Mouse (Mus musculus): Measurements from ENCODE around the gene Sgsm2. TPM values are rescaled to one million over a fixed set of nuclear protein-coding genes. Genes with fewer than 3 reads are reported as not detected.

The Sgsm2 gene
- total RNA-seq, 4 experiments from 2014 or later: 80.5 to 93.7 (median 88.2) TPM

DNA sequence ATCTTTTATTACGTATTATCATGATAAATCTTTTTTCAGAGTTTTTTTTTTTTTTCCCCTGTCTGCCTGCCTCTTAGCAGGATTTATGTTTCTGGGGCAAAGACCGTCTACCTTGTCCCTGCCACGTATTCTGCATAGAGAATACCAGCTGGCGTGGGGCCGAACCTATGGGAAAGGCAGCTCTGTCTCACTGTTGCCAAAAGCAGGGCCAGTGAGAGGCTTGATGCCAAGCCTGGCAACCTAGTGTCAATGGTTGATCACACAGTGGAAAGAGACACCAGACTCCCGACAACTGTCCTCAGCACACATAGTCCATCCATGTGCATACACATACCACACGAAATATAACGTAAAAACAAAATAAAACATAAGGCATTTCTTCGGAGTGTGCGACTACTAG lies 13.8 kb downstream of the Sgsm2 start:
- DNase-seq (ENCODE audit: low spot score in 2 of 2): no peak

DNA sequence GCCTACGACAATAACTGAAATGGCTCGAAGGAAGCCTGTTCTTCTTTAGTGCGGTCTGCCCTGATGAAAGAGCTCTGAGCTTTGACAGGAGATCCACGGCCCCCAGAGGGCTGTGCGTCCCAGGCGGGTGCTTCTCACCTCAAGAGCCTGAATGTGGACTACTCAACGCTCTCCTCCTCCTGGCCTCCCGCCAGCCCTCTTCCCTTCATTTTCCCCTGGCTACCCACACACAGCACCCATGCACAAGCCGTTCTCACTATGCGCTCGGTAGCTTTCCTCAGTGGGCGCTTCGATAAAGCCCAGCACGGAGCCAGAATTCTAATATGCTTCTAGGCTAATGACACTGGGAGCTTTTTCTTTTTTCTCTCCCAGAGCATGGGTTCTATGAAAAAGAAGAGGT lies 14.9 kb downstream of the Sgsm2 start:
- peak in 1 of 2 experiments; percentile 34 for DNase-seq (ENCODE audit: low spot score in 2 of 2)

DNA sequence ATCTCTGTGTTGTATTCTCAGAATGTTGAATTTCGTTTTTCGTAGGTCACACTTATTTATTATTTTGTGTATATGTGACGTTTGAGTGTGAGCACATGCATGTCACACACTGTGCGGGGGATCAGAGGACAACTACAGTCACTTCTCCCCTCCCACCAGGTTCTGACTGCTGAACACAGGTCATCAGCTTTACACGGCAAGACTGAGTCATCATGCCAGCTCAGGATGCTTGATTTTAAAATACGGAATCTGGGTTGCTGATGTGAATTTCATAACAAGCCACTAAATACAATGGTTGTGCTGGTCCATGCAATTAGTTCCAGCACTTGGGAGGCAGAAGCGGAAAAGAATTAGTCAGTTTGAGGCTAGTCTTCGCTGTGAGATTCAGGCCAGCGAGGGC lies 15.9 kb downstream of the Sgsm2 start:
- DNase-seq (ENCODE audit: low spot score in 2 of 2): no peak

DNA sequence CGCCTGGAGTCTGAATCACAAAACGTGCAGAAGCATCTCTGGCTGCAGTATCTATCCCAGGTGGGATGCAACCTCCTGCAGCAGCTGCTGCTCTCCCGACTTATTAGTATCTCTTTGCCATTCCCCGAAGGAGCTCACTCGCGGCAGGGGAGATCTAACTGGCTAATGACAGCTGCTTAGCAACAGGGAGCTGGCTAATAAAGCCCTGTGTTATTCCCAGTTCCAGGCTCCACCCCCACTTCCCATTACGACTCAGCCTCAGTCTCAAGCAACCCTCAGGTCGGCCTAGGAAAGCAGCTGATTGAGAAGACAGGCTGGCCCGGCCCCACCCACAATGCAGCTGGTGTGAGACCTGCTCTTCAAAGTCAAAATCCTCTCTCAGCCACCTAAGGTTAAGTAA lies 20.1 kb downstream of the Sgsm2 start:
- peak; percentile 54 to 76 for DNase-seq (ENCODE audit: low spot score in 2 of 2)

DNA sequence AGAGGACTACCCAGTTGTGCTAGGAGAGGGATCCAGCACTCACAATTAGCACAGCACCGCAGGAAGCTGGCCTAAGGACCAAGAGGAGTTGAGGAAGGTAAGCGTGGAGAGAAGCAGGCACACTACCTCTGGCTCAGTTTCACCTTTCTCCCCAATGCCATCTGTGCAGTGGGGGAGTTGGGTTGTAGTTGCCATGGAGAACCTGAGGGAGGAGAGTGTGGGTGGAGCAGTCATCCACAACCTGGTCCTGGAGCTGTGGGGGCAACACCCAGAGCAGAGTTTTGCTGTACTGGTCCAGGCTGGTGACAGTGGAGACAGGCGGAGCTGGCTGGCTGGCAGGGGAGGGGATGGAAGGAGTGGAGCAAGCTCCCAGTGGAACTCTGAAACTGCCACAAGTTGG lies 22.2 kb downstream of the Sgsm2 start:
- DNase-seq (ENCODE audit: low spot score in 2 of 2): peak in 1 of 2 experiments; percentile 74

DNA sequence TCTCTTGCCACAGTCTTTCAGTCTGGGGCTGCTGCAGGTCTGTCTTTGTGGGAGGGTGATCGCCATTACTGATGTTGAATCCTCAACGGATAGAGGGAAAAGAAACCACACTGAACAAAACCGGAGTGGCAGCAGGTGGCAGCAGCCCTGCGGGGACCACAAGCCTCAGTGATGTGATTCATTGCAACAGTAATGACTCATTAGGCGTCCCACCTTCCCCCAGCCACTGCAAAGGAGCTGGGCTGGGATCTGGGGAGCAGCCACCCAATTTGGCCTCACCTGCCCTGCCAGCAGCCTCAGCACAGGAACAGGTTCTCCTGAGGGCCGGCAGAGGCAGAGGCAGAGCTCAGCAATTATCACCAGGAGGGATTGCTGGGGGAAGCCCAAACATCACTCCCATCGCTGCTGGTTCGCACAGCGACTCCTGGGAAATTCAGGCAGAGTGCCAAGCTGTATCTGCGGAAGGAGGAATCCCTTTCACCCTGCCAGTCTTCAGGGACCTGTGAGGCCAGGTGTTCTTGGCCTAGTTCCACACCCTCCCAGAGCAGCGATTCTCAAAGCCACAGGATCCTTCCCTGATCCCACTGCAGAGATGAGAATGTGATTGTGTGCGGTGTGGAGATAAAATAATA lies 25.8 kb downstream of the Sgsm2 start:
- peak; percentile 36 to 68 for DNase-seq (ENCODE audit: low spot score in 2 of 2)

DNA sequence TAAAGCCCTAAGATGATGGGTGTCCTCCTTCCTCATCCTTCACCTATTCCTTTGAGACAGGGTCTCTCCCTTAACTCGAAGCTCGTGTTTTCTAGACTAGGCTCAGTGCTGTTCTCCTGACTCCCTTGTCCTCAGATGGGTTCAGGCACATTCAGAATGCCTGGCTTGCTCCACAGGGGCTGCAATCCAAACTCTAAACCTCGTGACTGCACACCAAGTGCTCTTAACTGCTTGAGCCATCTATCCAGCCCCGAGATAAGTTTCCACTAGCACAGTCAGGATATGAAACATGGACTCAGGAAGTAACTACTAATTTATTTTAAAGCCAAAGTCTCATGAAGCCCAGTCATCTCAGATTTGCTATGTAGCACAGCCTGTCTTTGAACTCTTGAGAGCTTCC lies 26.3 kb downstream of the Sgsm2 start:
- DNase-seq (ENCODE audit: low spot score in 2 of 2): no peak

DNA sequence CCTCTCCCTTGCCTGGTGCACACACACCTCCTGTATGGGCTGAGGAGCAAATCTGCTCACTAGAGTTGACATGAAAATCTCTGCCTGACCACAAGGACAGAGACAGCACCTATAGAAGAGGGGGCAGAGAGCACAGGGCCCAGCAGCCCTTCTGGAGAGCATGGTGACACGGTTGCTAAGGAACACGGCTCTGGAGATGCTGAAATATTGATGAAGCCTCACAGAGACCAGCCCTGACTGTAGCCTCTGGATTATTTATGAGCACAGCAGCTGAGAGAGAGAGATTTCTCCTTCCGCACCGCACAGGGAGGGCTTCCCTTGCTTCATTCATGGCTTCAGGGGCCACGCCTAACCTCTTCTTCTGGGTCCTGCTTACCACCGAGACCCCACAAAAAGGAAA lies 27.3 kb downstream of the Sgsm2 start:
- DNase-seq (ENCODE audit: low spot score in 2 of 2): no peak

DNA sequence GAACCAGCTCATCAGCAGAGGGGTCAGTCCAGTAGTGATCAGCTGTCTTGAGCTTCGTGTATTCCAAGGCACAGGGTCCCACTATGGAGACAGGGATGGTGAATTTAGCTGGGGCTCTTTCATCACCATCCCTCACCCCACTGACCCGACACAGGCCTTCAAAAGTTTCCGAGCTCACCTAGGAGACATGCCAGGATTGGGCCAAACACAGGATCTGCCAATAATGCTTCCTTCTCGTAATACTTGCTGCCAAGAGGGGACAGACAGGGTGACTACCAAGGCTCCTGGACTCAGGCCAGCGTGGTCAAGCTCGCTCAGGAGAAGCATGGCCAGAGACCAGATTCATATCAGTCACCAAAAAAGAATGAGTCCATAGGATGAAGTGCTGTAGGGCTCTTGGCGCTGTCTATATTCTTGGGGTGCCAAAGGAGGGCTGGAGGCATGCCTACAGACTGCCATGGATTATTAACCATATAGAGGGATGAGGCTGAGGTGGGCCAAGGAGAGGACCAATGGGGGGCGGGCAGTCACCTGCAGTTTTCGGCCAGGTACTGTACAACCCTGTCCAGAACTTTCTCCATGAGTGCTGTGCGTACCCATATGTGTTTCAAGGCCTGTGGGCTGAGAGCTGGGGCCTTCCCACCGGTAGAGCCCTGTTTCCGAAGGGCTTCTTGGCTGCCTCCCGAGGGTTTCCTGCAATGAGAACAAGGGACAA lies 28.7 kb downstream of the Sgsm2 start:
- no peak for DNase-seq (ENCODE audit: low spot score in 2 of 2)

DNA sequence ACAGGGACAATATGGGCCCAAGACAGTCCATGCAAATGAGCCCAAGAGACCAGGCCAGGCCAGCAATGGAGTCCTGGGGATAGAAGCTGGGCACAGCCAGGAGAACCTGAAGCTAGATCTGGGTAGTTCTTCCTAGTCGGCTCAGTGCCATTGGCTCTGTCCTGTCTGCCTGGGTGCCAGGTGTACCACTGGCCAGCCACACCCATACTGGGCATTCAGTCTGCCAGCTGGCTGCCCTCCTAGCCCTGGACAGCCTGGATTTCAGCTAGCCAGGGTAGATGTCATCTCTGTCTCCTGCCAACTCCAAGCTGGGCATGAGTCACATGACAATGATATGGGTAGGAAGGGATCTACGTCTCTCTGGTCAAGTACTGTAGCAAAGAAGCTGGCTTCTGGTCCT lies 29.7 kb downstream of the Sgsm2 start:
- no peak for DNase-seq (ENCODE audit: low spot score in 2 of 2)

DNA sequence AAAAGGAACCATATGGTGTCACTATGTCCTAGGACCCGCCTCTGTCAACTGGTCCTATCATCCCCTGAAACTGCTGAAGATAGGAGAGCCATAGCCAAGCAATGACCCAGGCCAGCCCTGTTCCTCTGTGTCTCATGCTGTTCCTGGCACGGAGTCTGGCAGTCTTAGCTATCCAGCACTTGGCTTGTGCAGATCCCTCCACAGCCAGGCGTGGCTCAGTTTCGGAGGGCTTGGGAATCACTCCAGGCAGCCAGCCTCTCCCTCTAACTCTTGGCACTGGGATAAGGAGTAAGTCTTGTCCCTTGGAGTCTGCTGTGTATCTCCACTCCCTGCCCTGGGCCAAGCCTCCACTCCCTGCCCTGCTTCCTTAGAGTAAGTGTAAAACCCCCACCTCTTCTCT lies 30.2 kb downstream of the Sgsm2 start:
- no peak for DNase-seq (ENCODE audit: low spot score in 2 of 2)

DNA sequence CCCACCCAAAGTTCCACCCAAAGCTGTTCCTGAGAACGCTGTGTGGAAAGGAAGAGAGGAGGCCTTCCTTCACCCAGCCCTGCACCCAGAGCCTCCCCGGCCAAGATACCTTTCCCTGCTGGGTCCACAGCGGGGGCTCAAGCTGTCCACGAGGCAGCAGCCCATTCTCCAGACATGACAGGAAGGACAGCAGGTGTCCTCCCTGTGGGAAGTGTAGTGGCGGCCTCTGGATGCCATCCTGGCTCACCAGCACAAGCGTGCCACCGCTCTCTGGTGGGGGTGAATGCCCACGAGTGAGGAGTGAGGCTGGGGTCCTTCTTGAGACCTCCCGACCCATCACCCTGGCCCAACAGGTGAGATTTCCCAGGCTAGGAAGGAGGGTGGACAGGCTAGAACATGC lies 31.6 kb downstream of the Sgsm2 start:
- no peak for DNase-seq (ENCODE audit: low spot score in 2 of 2)

DNA sequence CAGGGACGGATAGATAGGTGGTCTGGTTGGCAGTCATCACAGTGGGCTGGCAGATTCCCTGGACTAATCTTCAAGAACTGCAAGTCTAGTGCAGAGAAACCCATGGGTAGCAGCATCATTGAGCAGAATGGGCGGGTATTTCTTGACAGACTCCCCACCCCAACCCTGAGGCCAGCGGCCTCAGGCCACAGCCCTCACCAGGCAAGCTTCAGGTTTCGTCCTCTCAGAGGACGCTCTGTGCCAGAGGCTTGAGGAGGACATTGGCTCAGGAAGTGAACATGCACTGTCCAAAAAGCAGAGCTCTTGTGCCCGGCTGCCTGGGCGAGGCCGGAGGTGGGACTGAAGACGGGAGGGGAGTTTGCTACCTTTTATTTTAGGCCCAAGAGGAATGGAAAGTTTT lies 32.4 kb downstream of the Sgsm2 start:
- no peak for DNase-seq (ENCODE audit: low spot score in 2 of 2)

DNA sequence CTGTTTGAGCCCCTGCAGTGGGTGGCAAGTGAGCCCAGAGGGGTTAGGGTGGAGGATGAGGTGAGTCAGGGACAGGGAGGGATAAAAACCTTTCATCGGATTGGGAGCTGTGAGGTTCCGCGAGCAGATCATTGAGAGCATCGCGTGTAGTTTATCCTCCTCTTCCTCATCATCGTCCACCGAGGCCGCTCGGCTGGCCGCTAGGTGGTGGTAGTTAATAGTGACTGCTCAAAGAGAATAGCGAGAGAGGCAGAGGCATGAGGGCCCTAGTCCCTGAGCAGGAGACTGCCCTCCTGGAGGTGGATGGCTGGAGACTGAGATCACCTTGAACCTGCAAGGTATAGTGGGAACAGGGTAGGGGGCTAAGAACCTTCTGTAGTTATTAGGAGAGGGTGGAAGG lies 33.4 kb downstream of the Sgsm2 start:
- no peak for DNase-seq (ENCODE audit: low spot score in 2 of 2)

DNA sequence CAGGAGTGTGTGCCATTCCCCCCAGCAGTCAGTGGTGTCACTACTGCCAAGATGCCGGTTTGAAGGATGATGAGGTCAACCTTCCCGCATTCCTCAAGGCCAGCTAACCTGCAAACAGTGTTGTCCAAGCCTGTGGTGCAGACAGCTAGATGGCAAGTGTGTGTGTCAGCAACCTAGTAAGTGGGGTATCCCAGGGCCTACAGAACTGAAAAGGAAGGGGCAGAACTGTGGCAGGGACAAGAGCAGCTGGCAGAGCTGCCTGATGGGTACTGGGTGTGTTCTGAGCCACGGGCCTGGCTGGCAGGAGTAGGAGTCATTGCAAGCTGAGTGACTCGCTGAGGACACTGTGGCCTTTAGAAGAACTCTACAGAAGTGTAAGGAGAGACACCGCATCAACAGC lies 34.7 kb downstream of the Sgsm2 start:
- no peak for DNase-seq (ENCODE audit: low spot score in 2 of 2)

DNA sequence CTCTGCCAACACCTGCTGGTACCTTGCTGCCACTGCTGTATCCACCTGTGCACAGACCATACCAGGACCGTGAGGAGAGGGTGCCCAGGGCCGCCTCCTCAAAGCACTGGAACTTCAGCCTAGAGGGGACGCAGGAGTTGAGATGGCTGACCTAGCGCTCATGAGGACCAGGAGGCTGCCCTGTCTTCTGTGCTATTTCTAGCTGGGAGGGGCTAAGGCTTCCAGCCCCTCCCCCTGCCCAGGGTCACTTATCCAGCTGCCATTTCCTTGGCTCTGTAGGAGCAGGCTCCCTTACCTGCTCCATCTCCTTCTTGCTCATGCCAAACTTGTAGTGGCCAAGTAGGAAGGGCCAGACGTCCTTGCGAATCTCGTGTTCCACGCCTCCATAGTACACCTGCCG lies 39.1 kb downstream of the Sgsm2 start:
- no peak for DNase-seq (ENCODE audit: low spot score in 2 of 2)

DNA sequence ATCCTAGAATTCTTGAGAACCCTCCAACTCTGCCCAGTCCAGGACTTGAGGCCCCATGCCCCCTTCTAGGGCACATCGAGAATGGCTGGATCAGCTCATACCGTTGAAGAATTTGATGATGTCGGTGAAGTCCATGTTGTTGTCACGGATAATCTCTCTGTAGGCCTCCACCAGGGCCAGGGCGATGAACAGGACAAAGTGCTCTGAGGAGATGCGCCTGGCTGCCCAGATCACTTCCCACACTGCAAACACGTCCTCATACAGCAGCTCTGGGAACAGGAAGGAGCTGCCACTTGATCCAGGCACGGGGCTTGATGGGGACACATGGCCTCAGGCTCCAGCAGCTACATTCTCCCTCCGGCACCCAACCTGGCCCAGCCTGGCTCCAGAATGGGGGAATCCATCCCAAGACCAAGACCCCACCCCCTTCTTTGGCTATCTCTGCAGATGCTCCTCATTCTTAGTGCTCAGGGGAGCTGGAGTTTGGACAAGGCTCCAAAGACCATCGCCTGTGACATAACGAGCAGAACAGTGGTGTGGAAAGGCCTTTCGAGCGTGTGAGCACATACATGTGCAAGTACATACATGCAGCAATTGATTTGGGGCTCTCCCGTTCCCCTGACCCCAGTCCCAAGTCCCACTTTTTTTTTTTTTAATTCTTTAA lies 45.7 kb downstream of the Sgsm2 start:
- DNase-seq (ENCODE audit: low spot score in 2 of 2): no peak

DNA sequence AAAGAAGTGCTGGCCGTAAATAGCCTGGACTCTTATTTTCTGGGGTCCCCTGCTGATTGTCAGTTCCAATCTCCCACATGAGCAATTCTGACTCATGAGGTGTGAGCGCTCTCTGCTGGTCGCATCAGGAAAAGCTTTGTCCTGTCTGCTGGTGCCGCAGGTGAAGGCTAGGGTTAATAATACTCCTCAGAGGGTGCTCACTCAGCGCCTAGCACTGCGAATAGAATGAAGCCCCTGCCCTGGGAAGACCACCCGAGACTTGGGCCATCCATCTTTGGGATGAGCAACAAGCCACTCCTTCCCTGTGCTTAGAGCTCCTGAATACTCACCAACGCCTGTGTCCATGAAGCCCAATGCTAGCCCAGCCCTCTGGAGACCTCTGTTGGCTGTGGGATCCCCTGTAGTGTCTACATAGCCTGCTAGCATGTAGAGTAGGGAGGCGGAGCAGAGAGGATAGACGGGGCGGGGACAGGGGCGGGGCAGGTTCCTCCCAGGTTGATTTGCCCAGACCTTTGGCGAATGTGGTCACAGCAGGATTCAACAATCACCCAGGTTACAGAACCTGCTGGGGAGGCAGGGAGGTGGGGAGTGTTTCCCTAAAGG lies 48.8 kb downstream of the Sgsm2 start:
- peak in 1 of 2 experiments; percentile 75 for DNase-seq (ENCODE audit: low spot score in 2 of 2)

DNA sequence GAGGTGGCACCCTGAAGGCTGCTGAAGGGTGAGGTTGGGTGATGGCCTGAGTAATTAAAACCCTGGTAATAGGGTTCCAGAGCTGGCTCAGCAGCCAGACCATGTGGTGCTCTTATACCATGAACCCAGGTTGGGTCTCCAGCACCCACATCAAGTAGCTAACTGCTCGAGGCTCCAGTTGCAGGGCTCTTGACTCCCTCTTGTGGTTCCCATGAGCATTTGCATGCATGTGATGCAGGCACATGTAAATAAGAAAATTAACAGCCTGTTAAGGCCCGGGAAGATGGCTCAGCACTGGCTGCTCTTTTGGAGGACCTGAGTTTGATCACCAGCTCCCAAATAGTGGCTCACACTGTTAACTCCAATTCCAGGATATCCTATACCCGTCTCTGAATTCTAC lies 51.1 kb downstream of the Sgsm2 start:
- DNase-seq (ENCODE audit: low spot score in 2 of 2): no peak

DNA sequence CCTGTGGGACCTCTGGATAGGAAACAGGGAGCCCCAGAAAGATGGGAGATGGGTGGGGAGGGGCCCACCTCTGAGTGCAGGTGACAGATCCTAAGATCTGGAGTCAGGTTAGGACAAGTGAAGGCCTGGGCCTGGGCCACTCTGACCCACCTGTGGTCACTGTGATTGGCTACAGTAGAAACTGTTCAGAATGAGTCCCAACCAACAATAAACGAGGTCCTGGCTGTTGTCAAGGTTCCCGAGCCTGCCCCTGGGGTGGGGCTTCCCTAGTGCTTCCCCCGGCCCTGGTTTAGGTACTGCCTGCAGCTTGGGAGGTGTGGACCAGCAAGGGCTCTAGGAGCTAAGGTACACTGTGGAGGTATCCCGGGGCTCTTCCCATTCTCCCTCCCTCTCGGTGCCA lies 53.1 kb downstream of the Sgsm2 start:
- no peak for DNase-seq (ENCODE audit: low spot score in 2 of 2)

DNA sequence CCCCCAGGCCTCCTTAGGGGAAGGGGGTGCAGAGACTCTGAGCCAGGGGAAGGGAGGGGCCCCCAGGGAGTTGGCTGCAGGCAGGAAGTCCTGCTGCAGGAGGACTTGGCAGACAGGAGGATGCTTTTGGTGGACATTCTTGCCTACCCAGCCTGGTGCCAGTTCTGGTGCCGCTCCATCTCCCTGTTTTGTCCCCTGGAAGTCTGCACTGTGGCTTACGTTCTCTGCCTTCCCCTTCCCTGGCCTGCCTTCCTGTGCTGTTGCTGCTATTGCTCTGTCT lies 53.5 kb downstream of the Sgsm2 start:
- DNase-seq (ENCODE audit: low spot score in 2 of 2): no peak

DNA sequence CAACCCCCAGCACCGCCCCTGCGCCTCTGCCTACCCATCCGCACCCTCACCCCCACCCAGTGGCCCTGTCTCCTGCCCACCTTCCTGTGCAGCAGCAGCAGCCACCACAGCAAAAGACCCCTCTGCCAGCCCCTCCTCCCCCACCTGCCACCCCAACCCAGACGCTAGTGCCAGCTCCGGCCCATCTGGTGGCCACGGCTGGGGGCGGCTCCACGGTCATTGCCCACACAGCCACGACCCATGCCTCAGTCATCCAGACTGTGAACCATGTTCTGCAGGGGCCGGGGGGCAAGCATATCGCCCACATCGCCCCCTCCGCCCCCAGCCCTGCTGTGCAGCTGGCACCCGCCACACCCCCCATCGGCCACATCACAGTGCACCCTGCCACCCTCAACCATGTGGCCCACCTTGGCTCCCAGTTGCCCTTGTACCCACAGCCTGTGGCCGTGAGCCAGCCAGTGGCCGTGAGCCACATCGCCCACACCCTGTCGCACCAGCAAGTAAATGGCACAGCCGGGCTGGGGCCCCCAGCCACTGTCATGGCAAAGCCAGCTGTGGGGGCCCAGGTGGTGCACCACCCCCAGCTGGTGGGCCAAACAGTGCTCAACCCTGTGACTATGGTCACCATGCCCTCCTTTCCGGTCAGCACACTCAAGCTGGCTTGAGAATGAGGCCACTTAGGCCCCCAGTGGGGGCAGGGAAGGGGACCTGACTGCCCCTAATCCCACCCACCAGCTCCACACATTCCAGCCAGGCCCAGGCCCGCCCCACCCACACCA lies 54.0 kb downstream of the Sgsm2 start:
- DNase-seq (ENCODE audit: low spot score in 2 of 2): no peak
